Comparison of ENCODE assay signal across 9 mouse cellular contexts in the genomic region with DNA sequence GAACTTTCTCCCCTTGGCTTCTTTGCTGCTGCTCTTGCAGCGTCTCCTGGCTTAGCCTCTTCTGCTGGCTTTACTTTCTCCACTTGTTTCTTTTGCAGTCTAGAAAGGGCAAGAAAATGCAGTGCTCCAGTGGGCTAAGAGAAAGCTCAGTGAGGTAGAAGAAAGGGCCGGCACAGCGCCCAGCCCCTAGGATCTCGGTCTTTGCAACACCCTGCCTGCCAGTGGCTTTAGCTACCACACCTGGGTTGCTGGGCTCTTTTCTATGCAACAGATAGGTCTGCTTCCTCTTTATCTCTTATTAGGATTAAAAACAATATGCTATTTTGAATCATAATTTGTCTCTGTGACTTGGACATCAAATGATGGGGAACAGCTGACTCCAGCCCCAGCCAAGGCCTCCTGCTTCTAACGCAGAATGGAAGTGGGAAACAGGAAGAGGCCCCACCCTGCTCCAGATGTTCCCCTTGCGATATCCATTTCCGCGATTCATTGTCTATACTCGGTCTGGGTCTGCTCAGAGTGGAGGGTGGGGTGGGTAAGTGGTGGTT.
DNase-seq lines count a peak whose midpoint lies in the region; ATAC-seq lines count a peak whose summit lies in the region.
"Had no signal": no experiment of that assay in that cellular context is flagged by ENCODE, and none has a peak within 500 bp of the region (broad histone marks: within the 10 kb centered on the region; RNA-seq: fewer than 3 reads in every experiment).

No protein-coding gene starts in this region.

- H3K27ac ChIP-seq in midbrain, embryonic 11.5 days (ENCODE audit: low read depth, low read length) = no peak overlapping the region

- no peak overlapping the region for H3K4me2 ChIP-seq in midbrain, embryonic 11.5 days

- H3K4me1 ChIP-seq in midbrain, embryonic 11.5 days (ENCODE audit: control insufficient read depth, insufficient read depth, low read length) = no peaks in the 10 kb centered on the region

- H3K4me3 ChIP-seq in midbrain, embryonic 11.5 days (ENCODE audit: low read depth, low read length) = no peak overlapping the region

- no peaks in the 10 kb centered on the region for H3K36me3 ChIP-seq in midbrain, embryonic 11.5 days (ENCODE audit: control insufficient read depth, insufficient read depth, low read length)

- H3K9me3 ChIP-seq in midbrain, embryonic 11.5 days (ENCODE audit: control insufficient read depth, low read length) = no peaks in the 10 kb centered on the region

- intact Hi-C loops in left cerebral cortex, postnatal 4 days (cut with DNase I) = no loop called here
- intact Hi-C loops in gastrocnemius, postnatal 14 days (cut with DNase I; ENCODE audit: low total_unique reads) = no loop called here

- ATAC-seq in megakaryocyte-erythroid progenitor cell, adult 5-6 weeks (replicated peaks; ENCODE audit: low FRiP score, low TSS enrichment, poor library complexity, severe bottlenecking) = 0 out of 2 replicates have a peak, but pooled peaks have one; percentile 33
- no peak for ATAC-seq in midbrain, embryonic 11.5 days (ENCODE audit: low FRiP score)

- WGBS in midbrain, embryonic 11.5 days = 79% methylated on average over 9 of the region's 9 CpGs

- no peaks in the 10 kb centered on the region for H3K27me3 ChIP-seq in midbrain, embryonic 11.5 days (ENCODE audit: control insufficient read depth, insufficient read depth, low read length)

- peak; percentile 16 for DNase-seq in left cerebral cortex, postnatal 4 days
- DNase-seq in left cerebral cortex, adult 11 months (ENCODE audit: low spot score) = no peak
- DNase-seq in gastrocnemius, postnatal 14 days = peak; percentile 52
- peak; percentile 71 for DNase-seq in kidney, postnatal 10 days
- no peak for DNase-seq in right cerebral cortex, postnatal 25 days
- no peak for DNase-seq in midbrain, embryonic 11.5 days (ENCODE audit: low spot score, missing footprints)
- DNase-seq in cerebellum, postnatal 25 days = no peak
- DNase-seq: right cerebral cortex, adult 18-20 months had no signal

- H3K9ac ChIP-seq in midbrain, embryonic 11.5 days (ENCODE audit: low read length) = no peak overlapping the region

Comparison
In these comparisons a context has a peak if more than half of its experiments do, and no peak if none do; other contexts are left out.
1. DNase-seq: peak in left cerebral cortex, postnatal 4 days (single experiment), gastrocnemius, postnatal 14 days (single experiment) and kidney, postnatal 10 days (single experiment); none in left cerebral cortex, adult 11 months (single experiment), right cerebral cortex, postnatal 25 days (single experiment), midbrain, embryonic 11.5 days (single experiment) and cerebellum, postnatal 25 days (0 of 2).